Mouse (Mus musculus): Measurements from ENCODE around the gene Gm21983.

GRCm38 (mm10) chr7:27170981-27171380 is 9.9 kb downstream of the Gm21983 start:
- TF ChIP-seq POLR2A (IDR thresholded peaks at IDR 0.05; ENCODE audit: extremely low read depth, insufficient read depth, low read length): no peak
- TF ChIP-seq CTCF (IDR thresholded peaks at IDR 0.05; ENCODE audit: extremely low read depth, insufficient read depth, low read length): no peak
